Mouse (Mus musculus) ES-Bruce4 (cell line): ENCODE results near the gene Vps37c.

Source experiments
- CTCF ChIP-seq: IDR thresholded peaks from one replicate; pipeline ENCODE4 v1.8.1; 2011; ENCODE audit warnings: low read depth, low read length
- POLR2A ChIP-seq: IDR thresholded peaks from one replicate; pipeline ENCODE4 v1.8.1; 2011; ENCODE audit warnings: low read length; ENCODE audit not compliant: insufficient read depth

GRCm38 (mm10) chr19:10662665-10663064 lies 25.9 kb upstream of the Vps37c start:
- no peak for TF ChIP-seq CTCF
- TF ChIP-seq POLR2A = no peak
